Mouse (Mus musculus): ENCODE results near the gene Gm20825.
"Not testable (repeated sequence)": the region's sequence is repeated elsewhere in the genome, so short reads cannot be mapped to it uniquely, and the experiment has no call there.

Gm20825 gene

DNA sequence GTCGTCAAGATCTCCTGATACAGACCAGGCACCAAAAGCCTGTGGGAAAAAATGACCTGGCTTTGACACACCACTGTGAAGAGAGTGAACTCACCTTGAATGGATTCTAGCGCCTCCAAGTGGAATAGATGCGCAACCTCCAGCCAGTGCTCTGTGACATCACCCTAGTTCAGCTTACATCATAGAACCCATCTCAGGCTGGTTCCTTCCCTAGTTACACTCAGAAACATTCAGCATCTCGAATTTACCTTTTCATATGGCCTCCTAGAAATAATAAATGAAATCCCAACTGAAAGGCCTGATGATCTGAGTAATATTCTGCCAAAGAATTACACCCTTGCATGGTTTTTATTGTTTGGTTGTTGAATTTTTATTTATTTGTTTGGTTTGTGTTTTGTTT lies at the start of gene Gm20825:
Gene Gm20825 (minus strand): TSS at position 101 of the 400 bp plus-strand sequence.
- DNase-seq (ENCODE audit: low spot score in 2 of 2): not testable (repeated sequence)
